Mouse (Mus musculus): Measurements from ENCODE around the gene Tet2. TPM values are rescaled to one million over a fixed set of nuclear protein-coding genes. Genes with fewer than 3 reads are reported as not detected.

The Tet2 gene
- total and polyA plus RNA-seq, 3 experiments, result 6.8 to 101 (median 10.9) TPM

DNA sequence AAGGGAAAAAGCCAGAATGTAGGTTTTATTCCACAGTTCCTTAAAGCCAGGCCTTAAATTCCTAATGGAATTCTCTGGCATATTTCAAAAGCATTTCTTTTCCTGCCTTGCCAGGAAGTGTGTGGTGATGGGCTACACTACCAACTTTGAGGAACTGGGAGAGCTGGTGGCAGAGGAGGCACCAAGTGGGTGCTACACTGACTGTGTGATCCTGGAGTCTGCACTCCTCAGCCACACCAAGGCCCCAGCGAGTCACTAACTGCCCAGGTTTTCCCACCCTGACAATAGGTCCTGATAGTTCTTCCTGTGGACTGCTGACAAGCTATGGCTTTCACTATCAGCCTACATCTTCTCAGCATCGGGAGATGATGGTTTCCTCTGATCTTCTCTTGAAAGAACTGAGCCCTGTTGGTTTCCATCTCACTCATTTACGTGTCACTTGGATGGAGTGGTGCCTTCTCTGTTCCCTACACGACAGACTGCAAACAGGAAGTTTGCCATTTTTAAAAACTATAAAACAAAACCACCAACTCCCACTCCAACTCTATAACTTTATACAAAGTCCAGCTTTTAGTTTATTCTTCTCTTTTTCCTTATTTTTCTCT, 18.7 kb downstream of the Tet2 start:
- no peaks in the 10 kb centered on the region for H3K27me3 ChIP-seq (ENCODE audit: control insufficient read depth in 1 of 2, insufficient read depth in 2 of 2, low read length in 2 of 2)
- peaks cover 5% of the 10 kb centered on the region; the same call in 1 of the 2 replicates for H3K79me2 ChIP-seq (ENCODE audit: control insufficient read depth, insufficient read depth, low read length, poor library complexity)
- H3K4me3 ChIP-seq (ENCODE audit: control insufficient read depth in 1 of 2, insufficient read depth in 1 of 2, low read depth in 2 of 2, low read length in 2 of 2), result no peak overlapping the region
- H3K27ac ChIP-seq (ENCODE audit: control insufficient read depth, low read depth, low read length), result no peak overlapping the region; the same call in 1 of the 2 replicates
- peaks cover 34 to 37% of the 10 kb centered on the region in 2 experiments for H3K4me1 ChIP-seq (ENCODE audit: control insufficient read depth in 1 of 2, insufficient read depth in 2 of 2, low read length in 2 of 2)
- DNase-seq (ENCODE audit: low read depth, low spot score), result no peak
- H3K9ac ChIP-seq (ENCODE audit: control insufficient read depth, low read depth, low read length, poor library complexity, severe bottlenecking), result no peak overlapping the region
- no peaks in the 10 kb centered on the region for H3K9me3 ChIP-seq (replicated peaks; ENCODE audit: insufficient read depth, low read length)
- no peak for TF ChIP-seq TBP (IDR thresholded peaks at IDR 0.05; ENCODE audit: low read depth, low read length)
- 0 out of 2 replicates have a peak, but pooled peaks have one; percentile 13 for TF ChIP-seq MXI1 (IDR thresholded peaks at IDR 0.05; ENCODE audit: low read depth, low read length)
- peaks cover 7 to 64% of the 10 kb centered on the region in 2 experiments; a peak in 3 of 4 replicates for H3K36me3 ChIP-seq (ENCODE audit: control insufficient read depth in 1 of 2, insufficient read depth in 2 of 2, low read length in 2 of 2)

DNA sequence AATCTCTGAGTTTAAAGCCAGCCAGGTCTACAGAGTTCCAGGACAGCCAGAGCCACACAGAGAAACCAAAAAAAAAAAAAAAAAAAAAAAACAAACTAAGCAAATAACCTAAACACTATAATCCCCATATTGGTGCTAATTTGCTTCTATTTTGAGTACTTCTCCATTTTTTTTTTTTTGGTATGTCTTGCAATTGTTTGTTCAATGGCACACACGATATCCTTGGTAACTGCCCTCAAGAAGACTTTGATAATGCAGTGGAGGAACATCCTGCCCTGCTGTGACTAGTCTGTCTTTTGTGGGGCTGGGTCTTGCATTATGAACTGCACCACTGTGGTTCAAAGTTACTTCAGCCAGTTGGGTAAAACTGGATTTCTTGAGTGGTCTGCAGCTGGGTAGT, 19.4 kb downstream of the Tet2 start:
- Histone ChIP-seq H3K9me3 (replicated peaks; ENCODE audit: insufficient read depth, low read length) (no peaks in the 10 kb centered on the region), H3K27me3 (ENCODE audit: control insufficient read depth in 1 of 2, insufficient read depth in 2 of 2, low read length in 2 of 2) (no peaks in the 10 kb centered on the region), H3K79me2 (ENCODE audit: control insufficient read depth, insufficient read depth, low read length, poor library complexity) (peaks cover 5% of the 10 kb centered on the region; the same call in 1 of the 2 replicates), H3K27ac (ENCODE audit: control insufficient read depth, low read depth, low read length) (peak overlapping the region; percentile 41; the same call in 1 of the 2 replicates), H3K36me3 (ENCODE audit: control insufficient read depth in 1 of 2, insufficient read depth in 2 of 2, low read length in 2 of 2) (peaks cover 7 to 58% of the 10 kb centered on the region in 2 experiments; a peak in 3 of 4 replicates), H3K9ac (ENCODE audit: control insufficient read depth, low read depth, low read length, poor library complexity, severe bottlenecking) (no peak overlapping the region), H3K4me3 (ENCODE audit: control insufficient read depth in 1 of 2, insufficient read depth in 1 of 2, low read depth in 2 of 2, low read length in 2 of 2) (no peak overlapping the region), H3K4me1 (ENCODE audit: control insufficient read depth in 1 of 2, insufficient read depth in 2 of 2, low read length in 2 of 2) (peaks cover 29 to 32% of the 10 kb centered on the region in 2 experiments)
- DNase-seq (ENCODE audit: low read depth, low spot score), result peak; percentile 70
- TF ChIP-seq JUND (IDR thresholded peaks at IDR 0.05; ENCODE audit: low read depth, low read length) (no peak), EP300 (IDR thresholded peaks at IDR 0.05; ENCODE audit: low read depth in 1 of 2, low read length in 2 of 2) (peak; percentile 47 to 50; a peak in 2 of 4 replicates), SIN3A (IDR thresholded peaks at IDR 0.05; ENCODE audit: low read length) (peak; percentile 36; the same call in 1 of the 2 replicates), SMC3 (IDR thresholded peaks at IDR 0.05; ENCODE audit: low read depth, low read length) (no peak), GABPA (IDR thresholded peaks at IDR 0.05; ENCODE audit: low read depth, low read length) (no peak), RCOR1 (IDR thresholded peaks at IDR 0.05; ENCODE audit: low read depth, low read length) (0 out of 2 replicates have a peak, but pooled peaks have one; percentile 20), BHLHE40 (IDR thresholded peaks at IDR 0.05; ENCODE audit: borderline replicate concordance, low read depth, low read length) (no peak), NELFE (IDR thresholded peaks at IDR 0.05; ENCODE audit: low read depth, low read length) (no peak), ZC3H11A (IDR thresholded peaks at IDR 0.05; ENCODE audit: low read depth, low read length) (no peak), NRF1 (IDR thresholded peaks at IDR 0.05; ENCODE audit: insufficient read depth, low read depth, low read length, poor library complexity, severe bottlenecking) (no peak), MAZ (IDR thresholded peaks at IDR 0.05; ENCODE audit: low read depth, low read length) (no peak), MYC (IDR thresholded peaks at IDR 0.05; ENCODE audit: low read depth, low read length) (no peak), MXI1 (IDR thresholded peaks at IDR 0.05; ENCODE audit: low read depth, low read length) (no peak; the same call in 1 of the 2 replicates), TAL1 (IDR thresholded peaks at IDR 0.05; ENCODE audit: low read length) (no peak), RAD21 (IDR thresholded peaks at IDR 0.05; ENCODE audit: low read depth, low read length) (no peak), ELF1 (IDR thresholded peaks at IDR 0.05; ENCODE audit: low read depth, low read length) (no peak), MEF2A (IDR thresholded peaks at IDR 0.05; ENCODE audit: extremely low read depth, insufficient replicate concordance, low read depth, low read length, poor library complexity, severe bottlenecking) (peak; percentile 82; the same call in 1 of the 2 replicates), POLR2A (IDR thresholded peaks at IDR 0.05; ENCODE audit: control insufficient read depth in 1 of 2, insufficient read depth in 1 of 2, low read depth in 1 of 2, low read length in 2 of 2, poor library complexity in 1 of 2) (no peak), ZNF384 (IDR thresholded peaks at IDR 0.05; ENCODE audit: low read depth, low read length) (peak; percentile 96), HCFC1 (IDR thresholded peaks at IDR 0.05; ENCODE audit: low read depth, low read length) (no peak), CTCF (IDR thresholded peaks at IDR 0.05 in 2 of 3, conservative IDR thresholded peaks at IDR 0.05 in 1 of 3; ENCODE audit: control insufficient read depth in 1 of 3, insufficient read depth in 1 of 3, low read depth in 2 of 3, low read length in 3 of 3, poor library complexity in 1 of 3, severe bottlenecking in 1 of 3) (no peak), GATA1 (IDR thresholded peaks at IDR 0.05; ENCODE audit: low read depth, low read length) (peak; percentile 2; the same call in 1 of the 2 replicates), CHD2 (IDR thresholded peaks at IDR 0.05; ENCODE audit: low read length) (no peak), TCF12 (IDR thresholded peaks at IDR 0.05; ENCODE audit: low read depth, low read length) (no peak), TBP (IDR thresholded peaks at IDR 0.05; ENCODE audit: low read depth, low read length) (no peak), MYB (IDR thresholded peaks at IDR 0.05; ENCODE audit: low read depth, low read length) (no peak), USF1 (IDR thresholded peaks at IDR 0.05; ENCODE audit: low read depth, low read length) (no peak), ZMIZ1 (IDR thresholded peaks at IDR 0.05; ENCODE audit: low read depth, low read length) (no peak), ETS1 (IDR thresholded peaks at IDR 0.05; ENCODE audit: low read depth, low read length) (peak; percentile 50), KAT2A (conservative IDR thresholded peaks at IDR 0.05; ENCODE audit: low read depth, low read length) (no peak), CHD1 (IDR thresholded peaks at IDR 0.05; ENCODE audit: low read depth, low read length) (no peak)
